Mouse (Mus musculus): ENCODE measurements around the gene Asb16.

The Asb16 gene

GRCm38 (mm10) chr11:102288027-102288804 is 19.7 kb downstream of the Asb16 start:
- no peak for DNase-seq

GRCm38 (mm10) chr11:102288913-102289312 is 20.4 kb downstream of the Asb16 start:
- no peak for DNase-seq

DNA sequence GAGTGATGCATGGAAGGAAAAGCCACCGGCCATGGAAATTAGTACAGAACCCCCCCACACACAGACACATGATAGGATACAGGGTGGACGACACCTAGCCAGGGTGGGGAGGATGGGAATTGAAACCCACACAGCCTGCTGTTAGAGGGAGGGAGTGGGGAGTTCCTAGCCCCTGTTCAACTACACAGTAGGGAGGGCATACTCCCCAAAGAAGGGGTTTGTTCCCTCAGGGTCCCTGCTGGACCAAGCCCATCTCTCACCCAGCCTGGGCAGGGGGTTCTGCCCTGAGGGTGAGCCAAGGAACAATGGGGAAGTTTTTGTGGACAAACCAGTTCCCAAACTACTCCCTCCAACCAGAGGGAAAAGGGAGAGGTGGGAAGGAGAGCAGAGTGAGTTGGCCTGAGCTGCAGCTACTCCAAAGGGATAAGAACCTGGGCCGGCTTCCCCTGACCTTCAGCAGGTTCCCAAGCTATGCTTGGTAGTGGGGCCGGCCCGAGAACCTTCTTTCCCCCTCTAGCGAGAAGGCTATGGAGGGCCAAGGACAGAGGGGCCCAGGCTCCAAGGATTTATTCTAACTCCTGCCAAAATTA is 21.1 kb downstream of the Asb16 start:
- no peak for DNase-seq

DNA sequence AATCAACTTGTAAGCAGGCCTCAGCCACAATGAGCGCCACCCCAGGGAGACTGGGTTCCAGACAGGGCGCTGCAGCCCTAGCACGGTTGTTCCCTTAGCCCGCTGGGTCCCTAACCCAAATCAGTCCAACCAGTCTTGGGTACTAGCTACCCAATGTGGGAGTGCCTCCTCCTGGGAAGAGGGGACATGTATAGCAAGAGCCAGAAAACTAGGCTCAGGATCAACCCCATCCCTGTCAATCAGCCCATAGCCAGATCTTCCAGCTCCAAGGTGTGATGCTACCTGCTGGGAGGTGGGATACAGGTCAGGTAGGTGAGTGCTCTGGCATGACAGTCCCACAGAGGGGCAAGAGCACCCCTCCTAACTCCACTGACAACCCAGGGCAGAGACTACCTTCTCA is 21.6 kb downstream of the Asb16 start:
- DNase-seq, result no peak

DNA sequence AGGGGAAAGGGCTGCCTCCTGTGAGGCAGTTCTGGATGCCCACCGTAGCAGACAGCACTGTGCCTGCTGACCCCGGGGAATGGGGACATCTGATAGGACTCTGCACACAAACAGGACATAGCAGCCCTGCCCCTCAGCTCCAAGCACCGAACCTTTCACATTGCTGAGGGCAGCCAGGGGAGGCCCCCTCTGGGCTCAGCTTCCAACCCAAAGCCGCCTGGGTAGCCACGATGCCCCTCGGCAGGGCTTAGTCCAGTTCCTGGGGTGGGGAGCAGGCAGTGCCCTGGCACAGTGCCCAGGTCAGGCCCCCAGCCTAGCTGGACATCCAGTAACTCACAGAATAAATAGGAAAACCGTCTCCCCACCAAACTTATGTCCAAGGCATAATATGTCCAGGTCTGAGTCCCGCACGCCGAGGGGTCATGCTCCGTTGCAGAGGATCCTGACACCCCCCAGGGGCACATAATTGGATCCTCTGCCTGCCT is 22.6 kb downstream of the Asb16 start:
- DNase-seq, result no peak

DNA sequence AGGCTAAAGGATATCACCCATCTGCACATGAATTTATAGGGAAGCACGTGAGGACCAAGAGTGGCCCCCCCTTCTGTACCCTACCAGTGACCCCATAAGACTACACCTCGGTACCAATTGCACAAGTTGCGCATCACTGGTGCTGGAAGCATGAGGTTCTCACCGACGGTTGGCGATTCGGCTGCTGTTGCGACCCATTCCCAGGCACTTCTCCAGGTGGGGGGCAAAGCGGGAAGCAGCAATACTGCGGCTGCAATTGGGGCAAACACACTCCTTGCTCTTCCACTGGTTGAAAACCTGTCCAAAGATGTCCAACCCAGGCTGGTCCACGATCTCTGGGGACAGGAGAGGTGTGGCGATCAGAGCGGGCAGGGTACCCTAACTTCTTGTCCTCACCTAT is 25.4 kb downstream of the Asb16 start:
- DNase-seq, result no peak

DNA sequence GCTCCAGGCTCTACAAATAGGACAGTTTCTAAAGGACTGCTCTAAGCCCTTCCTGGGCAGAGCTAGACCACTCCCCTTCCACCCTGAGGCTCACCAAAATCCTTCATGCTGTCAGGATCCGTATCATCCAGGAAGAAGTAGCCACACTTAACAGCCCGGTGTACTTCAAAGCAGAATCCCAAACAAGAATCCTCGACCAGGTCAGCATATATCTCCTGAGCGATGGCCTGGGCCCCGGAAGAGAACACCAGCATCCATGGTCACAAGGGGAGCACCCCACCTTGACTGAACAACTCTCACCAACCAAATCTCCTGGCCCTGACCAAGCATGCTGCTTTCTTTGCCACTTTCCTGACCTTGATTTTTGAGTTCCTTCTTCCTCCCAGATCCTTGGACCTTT is 25.9 kb downstream of the Asb16 start:
- DNase-seq, result no peak

DNA sequence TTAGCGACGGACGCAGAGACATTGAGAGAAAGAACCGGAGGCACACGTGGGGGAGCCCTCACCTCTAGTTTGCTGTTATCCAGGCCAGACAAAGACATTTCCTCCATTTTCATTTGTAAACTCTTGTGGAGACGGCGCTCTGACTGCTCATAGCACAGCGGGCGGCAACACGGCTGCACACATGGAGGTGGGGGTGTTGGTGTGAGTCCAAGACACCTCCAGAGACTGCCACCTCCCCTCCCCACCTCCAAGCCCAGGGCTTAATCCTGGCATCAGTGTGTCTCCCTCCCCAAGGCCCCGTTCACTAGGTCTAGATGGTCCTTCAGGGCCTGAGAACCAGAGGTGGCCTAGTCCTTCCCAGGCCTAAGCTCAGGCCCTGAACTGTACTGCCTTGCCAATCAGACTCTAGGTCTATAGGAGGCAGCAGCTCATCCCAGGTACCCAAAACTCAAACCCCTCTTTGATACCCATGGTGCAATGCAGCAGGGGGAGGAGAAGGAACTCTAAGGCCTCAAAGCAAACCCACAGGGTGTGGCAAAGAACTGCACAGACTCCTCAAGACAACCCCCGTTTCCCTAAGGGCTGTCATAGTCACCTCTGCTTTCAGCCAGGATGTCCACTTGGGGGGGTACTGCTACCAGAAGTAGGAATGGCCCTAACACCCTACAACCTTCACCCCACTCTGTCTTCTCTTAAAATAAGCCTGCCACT is 26.5 kb downstream of the Asb16 start:
- DNase-seq, result peak; percentile 48 to 78

GRCm38 (mm10) chr11:102295598-102296471 is 27.3 kb downstream of the Asb16 start:
- DNase-seq, result peak; percentile 65 to 69

- peak; percentile 99 to 100 for DNase-seq
Measured at GRCm38 (mm10) chr11:102296491-102297472, 28.2 kb downstream of the Asb16 start, which contains the start of gene Atxn7l3. Gene Atxn7l3, minus strand, starts transcription at chr11:102296631.

DNA sequence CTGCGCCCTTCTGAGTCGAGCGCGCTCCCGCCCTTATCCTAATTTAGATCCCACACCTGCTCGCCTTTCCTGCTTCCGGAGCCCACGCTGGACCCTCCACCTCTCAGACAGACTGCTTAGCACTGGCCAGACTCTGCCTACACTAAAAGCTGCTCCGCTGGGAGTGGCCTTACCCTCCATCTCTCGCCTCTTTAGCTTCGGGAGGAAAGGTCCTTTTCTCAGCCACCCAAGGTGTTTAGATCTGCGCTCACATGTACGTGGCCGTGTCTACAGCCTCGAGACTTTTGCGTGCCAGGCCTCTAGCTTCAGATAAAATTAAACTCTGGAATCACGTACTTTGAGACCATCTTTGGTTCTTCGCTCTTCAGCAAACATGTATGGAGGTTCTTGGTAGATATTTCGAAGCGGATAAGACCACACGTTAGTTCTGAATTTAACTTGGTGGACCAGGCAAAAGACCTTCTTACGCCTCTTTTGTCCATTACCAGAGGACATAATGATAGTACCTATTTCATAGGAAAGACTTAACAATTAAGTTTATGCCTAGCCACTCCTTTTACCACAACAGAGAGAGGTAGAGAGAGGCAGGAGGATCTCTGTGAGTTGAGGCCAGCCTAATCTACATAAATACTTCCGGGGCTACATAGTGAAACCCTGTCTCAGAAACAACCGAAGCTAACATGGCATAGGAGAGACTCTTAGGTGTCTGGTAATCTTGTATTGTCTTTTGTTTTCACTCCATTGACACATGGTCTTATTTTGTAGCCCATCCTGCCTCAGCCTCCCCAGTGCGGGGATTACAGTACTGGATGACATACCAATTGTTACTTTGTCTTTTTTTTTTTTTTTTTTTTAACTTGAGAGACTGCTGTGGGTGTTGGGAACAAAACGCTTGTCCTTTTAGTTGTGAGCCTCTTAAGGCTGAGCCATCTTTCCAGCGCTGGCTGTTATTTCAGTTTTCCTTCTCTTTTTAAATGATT is 29.3 kb downstream of the Asb16 start:
- DNase-seq, result no peak

- DNase-seq, result no peak
Measured at GRCm38 (mm10) chr11:102299839-102300238, 31.3 kb downstream of the Asb16 start.

DNA sequence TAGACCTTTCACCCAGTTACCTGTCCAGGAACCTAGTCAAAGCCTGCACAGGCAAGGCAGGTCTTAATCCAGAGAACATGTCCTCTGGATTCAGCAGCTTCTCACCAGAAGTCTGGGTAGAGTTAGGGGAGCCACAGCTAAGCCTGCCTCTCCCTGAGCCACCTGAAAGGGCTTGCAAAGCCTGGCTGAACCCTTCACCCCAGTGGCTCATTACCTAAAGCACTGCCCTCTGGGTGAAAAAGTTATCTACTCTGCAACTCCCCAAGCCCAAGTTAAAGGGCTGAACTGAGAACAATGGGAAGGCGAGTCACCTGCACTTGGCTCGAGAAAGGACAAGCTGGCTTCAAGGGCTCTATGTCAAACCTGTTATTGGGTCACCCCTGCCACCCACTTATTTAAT is 35.6 kb downstream of the Asb16 start:
- no peak for DNase-seq

DNA sequence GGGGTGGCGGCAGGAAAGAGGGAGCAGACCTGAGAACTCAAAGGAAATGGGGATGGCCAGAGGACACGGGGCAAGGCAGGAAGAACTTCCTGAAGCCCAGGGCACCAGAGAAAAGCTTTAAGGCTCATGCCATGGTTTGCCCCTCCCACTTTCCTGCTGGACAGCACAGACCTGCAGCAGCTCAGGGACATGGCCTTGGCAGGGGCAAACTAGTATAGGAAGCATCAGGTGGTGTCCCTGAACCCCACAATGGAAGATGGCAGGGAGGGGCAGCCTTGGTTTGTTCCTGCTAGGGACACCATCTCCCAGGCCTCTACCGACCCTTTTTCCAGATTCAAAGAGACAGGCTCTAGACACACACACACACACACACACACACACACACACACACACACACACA is 36.8 kb downstream of the Asb16 start:
- DNase-seq, result peak in 1 of 2 experiments; percentile 1

DNA sequence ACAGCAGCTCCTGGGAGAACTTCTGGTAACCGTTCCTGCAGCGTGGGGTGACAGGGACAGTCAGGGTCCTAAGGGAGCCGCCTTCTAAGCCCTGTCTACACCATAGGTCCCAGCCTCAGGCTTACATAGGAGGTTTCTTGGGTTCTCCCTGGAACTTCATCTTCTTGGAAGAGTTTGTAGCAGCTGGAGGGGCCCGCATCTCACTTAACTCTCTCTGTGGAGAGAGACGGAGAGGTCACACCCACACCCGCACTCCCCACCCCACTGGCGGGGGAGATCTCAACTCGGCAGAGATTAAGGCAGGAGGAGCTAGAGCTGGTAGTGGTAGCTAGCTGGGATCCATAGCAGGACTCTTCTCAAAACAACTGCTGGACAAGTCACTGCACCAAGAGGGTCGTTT is 39.6 kb downstream of the Asb16 start:
- DNase-seq, result no peak

- peak; percentile 89 to 92 for DNase-seq
Measured at GRCm38 (mm10) chr11:102308979-102309378, 40.4 kb downstream of the Asb16 start.

DNA sequence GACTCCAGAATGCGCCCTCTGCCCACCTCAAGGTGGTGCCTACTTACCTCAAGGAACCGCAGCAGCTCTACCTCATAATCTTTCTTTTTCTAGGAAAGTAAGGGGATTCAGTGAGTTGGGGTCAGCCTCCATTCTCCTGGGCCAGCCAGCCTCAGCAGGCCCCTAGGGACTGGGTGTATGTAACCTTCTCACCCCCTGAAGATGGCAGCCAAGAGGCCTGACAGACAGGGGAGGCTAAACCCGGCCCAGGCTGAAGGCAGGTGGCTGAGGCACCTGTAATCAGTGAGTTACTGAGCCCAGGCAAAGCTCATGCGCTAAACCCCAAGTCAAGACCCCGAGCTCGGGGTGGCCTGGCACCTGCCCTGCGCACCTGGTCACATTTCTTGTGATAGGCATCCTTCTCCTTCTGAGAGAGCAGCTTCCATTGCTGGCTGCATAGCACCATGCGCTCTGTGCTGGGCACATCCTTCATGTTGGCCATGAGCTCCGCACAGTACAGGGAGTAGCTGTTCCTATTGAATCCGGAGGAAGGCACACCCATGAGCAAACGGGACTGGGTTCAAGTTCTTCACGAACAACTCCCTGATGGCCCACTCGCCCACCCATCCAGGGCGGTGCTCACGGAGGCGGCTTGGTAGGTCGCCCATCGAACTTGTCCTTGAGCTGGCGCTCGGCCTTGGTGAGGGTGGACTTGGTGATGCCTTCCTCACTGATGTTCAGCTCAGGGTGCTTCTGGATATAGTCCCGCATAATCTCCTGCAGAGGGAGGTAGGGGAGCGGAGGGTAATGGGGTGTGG is 41.5 kb downstream of the Asb16 start:
- DNase-seq, result no peak

- DNase-seq, result no peak
Measured at GRCm38 (mm10) chr11:102310768-102311695, 42.5 kb downstream of the Asb16 start.
